Mouse (Mus musculus) liver, embryonic 11.5 days (tissue): ENCODE results near the gene Ube2g2. TPM values are rescaled to one million over a fixed set of nuclear protein-coding genes. Genes with fewer than 3 reads are reported as not detected.

ENCODE experiments used
- ATAC-seq: fragments of 200-750 bp; cut with Nextera tagmentation; replicated peaks from 2 replicates; pipeline ENCODE4 v1.8.0; 2017; ENCODE audit warnings: moderate number of reproducible peaks, mild to moderate bottlenecking, moderate TSS enrichment, moderate library complexity; ENCODE audit not compliant: low FRiP score
- DNase-seq: peaks from one replicate; pipeline ENCODE4 v3.0.0-alpha.2; 2017; ENCODE audit warnings: low spot score
- H3K27ac ChIP-seq: fragments of 300-500 bp; sonication (generic); 2 replicates; pipeline ENCODE4 v1.5.1; 2014; ENCODE audit warnings: mild to moderate bottlenecking, low read depth, low read length, control low read depth
- H3K27me3 ChIP-seq: fragments of 300-500 bp; sonication (generic); replicated peaks from 2 replicates; pipeline ENCODE4 v1.6.1; 2014; ENCODE audit warnings: low read length, mixed read lengths; ENCODE audit not compliant: control insufficient read depth, insufficient read depth
- H3K36me3 ChIP-seq: fragments of 300-500 bp; sonication (generic); 2 replicates; pipeline ENCODE4 v1.6.1; 2014; ENCODE audit warnings: mild to moderate bottlenecking, low read length, moderate library complexity, mixed read lengths; ENCODE audit not compliant: control insufficient read depth, insufficient read depth
- H3K4me1 ChIP-seq: fragments of 300-500 bp; sonication (generic); replicated peaks from 2 replicates; pipeline ENCODE4 v1.6.1; 2014; ENCODE audit warnings: low read length, mixed read lengths; ENCODE audit not compliant: control insufficient read depth, insufficient read depth
- H3K4me2 ChIP-seq: fragments of 300-500 bp; sonication (generic); 2 replicates; pipeline ENCODE4 v1.6.1; 2014; ENCODE audit warnings: mild to moderate bottlenecking, control low read depth, moderate library complexity
- H3K4me3 ChIP-seq: fragments of 300-500 bp; sonication (generic); 2 replicates; pipeline ENCODE4 v1.5.1; 2014; ENCODE audit warnings: low read depth, low read length, control low read depth
- H3K9ac ChIP-seq: fragments of 300-500 bp; sonication (generic); 2 replicates; pipeline ENCODE4 v1.6.1; 2014; ENCODE audit warnings: low read depth, low read length, control low read depth
- H3K9me3 ChIP-seq: fragments of 300-500 bp; sonication (generic); 2 replicates; pipeline ENCODE4 v1.6.1; 2016; ENCODE audit warnings: low read length, inconsistent platforms, mixed read lengths; ENCODE audit not compliant: control insufficient read depth
- WGBS: fragments of 180-500 bp; shearing (Covaris S2); extraction: QIAGEN DNeasy Blood & Tissue Kit; methylation state at CpG from one replicate; pipeline ENCODE4 v1.1.7; 2014; 5-methylcytosine and 5-hydroxymethylcytosine counted together
- polyA plus RNA-seq: library from polyadenylated mRNA; unstranded; fragments of >200 nt; fragmentation: Nextera tagmentation; extraction: Ambion mirVana; gene quantifications from 2 replicates; pipeline ENCODE4 v1.2.1, GENCODE M21; 2014

Gene Ube2g2
- polyA plus RNA-seq, 1 experiment from 2014 or later = 67.9 TPM

- Histone ChIP-seq H3K9ac (no peak overlapping the region), H3K4me2 (no peak overlapping the region), H3K9me3 (no peaks in the 10 kb centered on the region), H3K36me3 (peaks cover 61% of the 10 kb centered on the region), H3K4me3 (no peak overlapping the region), H3K27ac (no peak overlapping the region), H3K27me3 (no peaks in the 10 kb centered on the region), H3K4me1 (peaks cover 6% of the 10 kb centered on the region)
- ATAC-seq (no peak), DNase-seq (no peak)
- 65% methylated on average over 3 of the region's 3 CpGs for WGBS
These were observed 8.7 kb upstream of the Ube2g2 start for GRCm38 (mm10) chr10:77613409-77613808.

GRCm38 (mm10) chr10:77615647-77616046 lies 6.4 kb upstream of the Ube2g2 start:
- no peak for ATAC-seq
- 86% methylated on average over 8 of the region's 8 CpGs for WGBS

GRCm38 (mm10) chr10:77616166-77616565 lies 5.9 kb upstream of the Ube2g2 start:
- no peak overlapping the region for H3K27ac ChIP-seq
- H3K4me3 ChIP-seq = no peak overlapping the region
- no peak overlapping the region for H3K9ac ChIP-seq
- ATAC-seq (no peak), DNase-seq (no peak)
- H3K4me1 ChIP-seq = peaks cover 3% of the 10 kb centered on the region; the same call in 1 of the 2 replicates
- peaks cover 49% of the 10 kb centered on the region for H3K36me3 ChIP-seq
- H3K27me3 ChIP-seq = no peaks in the 10 kb centered on the region
- no peaks in the 10 kb centered on the region for H3K9me3 ChIP-seq
- WGBS = 97% methylated on average over 9 of the region's 9 CpGs
- H3K4me2 ChIP-seq = no peak overlapping the region

More at GRCm38 (mm10) chr10:77615647-77616046, 6.4 kb upstream of the Ube2g2 start:
- Histone ChIP-seq H3K9ac (no peak overlapping the region), H3K4me3 (no peak overlapping the region), H3K27me3 (no peaks in the 10 kb centered on the region), H3K4me1 (peaks cover 6% of the 10 kb centered on the region), H3K27ac (no peak overlapping the region), H3K9me3 (no peaks in the 10 kb centered on the region), H3K4me2 (no peak overlapping the region), H3K36me3 (peaks cover 54% of the 10 kb centered on the region)
- DNase-seq = no peak

- H3K27ac ChIP-seq = no peak overlapping the region
- no peak for DNase-seq
- H3K4me2 ChIP-seq = no peak overlapping the region
- peaks cover 6% of the 10 kb centered on the region; the same call in 1 of the 2 replicates for H3K4me1 ChIP-seq
- H3K9me3 ChIP-seq = no peaks in the 10 kb centered on the region
- peaks cover 44% of the 10 kb centered on the region for H3K36me3 ChIP-seq
- H3K4me3 ChIP-seq = no peak overlapping the region
- no peak overlapping the region for H3K9ac ChIP-seq
- no peaks in the 10 kb centered on the region for H3K27me3 ChIP-seq
- WGBS = 88% methylated on average over 7 of the region's 7 CpGs
- no peak for ATAC-seq
These were observed 5.1 kb upstream of the Ube2g2 start for GRCm38 (mm10) chr10:77616926-77617325.

GRCm38 (mm10) chr10:77621546-77621945 lies 529 bp upstream of the Ube2g2 start:
- peaks cover 15% of the 10 kb centered on the region for H3K36me3 ChIP-seq
- H3K9me3 ChIP-seq = no peaks in the 10 kb centered on the region
- no peak for ATAC-seq
- H3K4me2 ChIP-seq = peak overlapping the region; percentile 82
- H3K27ac ChIP-seq = peak overlapping the region; percentile 85
- no peaks in the 10 kb centered on the region for H3K27me3 ChIP-seq
- H3K9ac ChIP-seq = peak overlapping the region; percentile 98
- DNase-seq = peak; percentile 38
- 73% methylated on average over 8 of the region's 8 CpGs for WGBS
- H3K4me1 ChIP-seq = peaks cover 27% of the 10 kb centered on the region
- peak overlapping the region; percentile 93 for H3K4me3 ChIP-seq

- DNase-seq = no peak
These were observed 1.0 kb downstream of the Ube2g2 start for GRCm38 (mm10) chr10:77623069-77623492.

GRCm38 (mm10) chr10:77623639-77624400 lies 1.7 kb downstream of the Ube2g2 start:
- Histone ChIP-seq H3K4me3 (peak overlapping the region; percentile 93), H3K9me3 (no peaks in the 10 kb centered on the region), H3K27ac (no peak overlapping the region; the same call in 1 of the 2 replicates), H3K4me2 (peak overlapping the region; percentile 82), H3K9ac (peak overlapping the region; percentile 98), H3K4me1 (peaks cover 26% of the 10 kb centered on the region), H3K36me3 (no peaks in the 10 kb centered on the region; the same call in 1 of the 2 replicates), H3K27me3 (no peaks in the 10 kb centered on the region)
- DNase-seq (no peak), ATAC-seq (no peak)
- 88% methylated on average over 10 of the region's 10 CpGs for WGBS

More at GRCm38 (mm10) chr10:77623069-77623492, 1.0 kb downstream of the Ube2g2 start:
- no peaks in the 10 kb centered on the region for H3K9me3 ChIP-seq
- peak overlapping the region; percentile 85 for H3K27ac ChIP-seq
- peak overlapping the region; percentile 98 for H3K9ac ChIP-seq
- ATAC-seq = 0 out of 2 replicates have a peak, but pooled peaks have one; percentile 23
- peaks cover 26% of the 10 kb centered on the region for H3K4me1 ChIP-seq
- 18% methylated on average over 8 of the region's 8 CpGs for WGBS
- peaks cover 2% of the 10 kb centered on the region; the same call in 1 of the 2 replicates for H3K36me3 ChIP-seq
- H3K27me3 ChIP-seq = no peaks in the 10 kb centered on the region
- peak overlapping the region; percentile 82 for H3K4me2 ChIP-seq
- H3K4me3 ChIP-seq = peak overlapping the region; percentile 93

- Histone ChIP-seq H3K4me3 (peak overlapping the region; percentile 14; the same call in 1 of the 2 replicates), H3K36me3 (no peaks in the 10 kb centered on the region; the same call in 1 of the 2 replicates), H3K27me3 (no peaks in the 10 kb centered on the region), H3K9me3 (no peaks in the 10 kb centered on the region), H3K27ac (no peak overlapping the region; the same call in 1 of the 2 replicates), H3K4me2 (no peak overlapping the region), H3K4me1 (peaks cover 26% of the 10 kb centered on the region), H3K9ac (peak overlapping the region; percentile 30)
- 77% methylated on average over 7 of the region's 7 CpGs for whole genome bisulfite sequencing
- DNase-seq (no peak), ATAC-seq (no peak)
These were observed 2.5 kb downstream of the Ube2g2 start for GRCm38 (mm10) chr10:77624570-77624995.
